Mouse (Mus musculus): ENCODE data around the gene Fbxl2. TPM values are rescaled to one million over a fixed set of nuclear protein-coding genes. Genes with fewer than 3 reads are reported as not detected.
A peak's percentile ranks its signal among the peaks of the same experiment; 100 is the strongest.

The Fbxl2 gene
- polyA plus RNA-seq, 1 experiment from 2014 or later: 3.6 TPM

- Histone ChIP-seq H3K27ac (ENCODE audit: low read length) (no peak overlapping the region), H3K4me3 (ENCODE audit: low read length) (no peak overlapping the region), H3K4me2 (ENCODE audit: low read depth, low read length) (no peak overlapping the region), H3K4me1 (replicated peaks; ENCODE audit: control insufficient read depth, insufficient read depth, low read length) (peaks cover 7% of the 10 kb centered on the region; the same call in 1 of the 2 replicates), H3K36me3 (ENCODE audit: control insufficient read depth, insufficient read depth, low read length) (no peaks in the 10 kb centered on the region), H3K9ac (ENCODE audit: low read length) (0 out of 2 replicates have a peak overlapping the region, but pooled peaks have one; percentile 7), H3K27me3 (ENCODE audit: control insufficient read depth, insufficient read depth, low read depth, low read length) (no peaks in the 10 kb centered on the region), H3K9me3 (ENCODE audit: control insufficient read depth, low read length) (no peaks in the 10 kb centered on the region)
- no peak for ATAC-seq (ENCODE audit: low read depth)
- 81% methylated on average over 9 of the region's 9 CpGs for WGBS
Measured at GRCm38 (mm10) chr9:113939063-113939850, 106.7 kb downstream of the Fbxl2 start.

- Histone ChIP-seq H3K9me3 (ENCODE audit: control insufficient read depth, low read length) (no peaks in the 10 kb centered on the region), H3K4me1 (replicated peaks; ENCODE audit: control insufficient read depth, insufficient read depth, low read length) (peaks cover 12% of the 10 kb centered on the region), H3K4me3 (ENCODE audit: low read length) (no peak overlapping the region), H3K27ac (ENCODE audit: low read length) (no peak overlapping the region), H3K4me2 (ENCODE audit: low read depth, low read length) (no peak overlapping the region), H3K9ac (ENCODE audit: low read length) (no peak overlapping the region), H3K36me3 (ENCODE audit: control insufficient read depth, insufficient read depth, low read length) (no peaks in the 10 kb centered on the region), H3K27me3 (ENCODE audit: control insufficient read depth, insufficient read depth, low read depth, low read length) (no peaks in the 10 kb centered on the region)
- 84% methylated on average over 5 of the region's 5 CpGs for WGBS
- no peak for ATAC-seq (ENCODE audit: low read depth)
Measured at GRCm38 (mm10) chr9:113935638-113936037, 110.4 kb downstream of the Fbxl2 start.

- Histone ChIP-seq H3K4me1 (replicated peaks; ENCODE audit: control insufficient read depth, insufficient read depth, low read length) (peaks cover 10% of the 10 kb centered on the region; the same call in 1 of the 2 replicates), H3K9me3 (ENCODE audit: control insufficient read depth, low read length) (no peaks in the 10 kb centered on the region), H3K36me3 (ENCODE audit: control insufficient read depth, insufficient read depth, low read length) (no peaks in the 10 kb centered on the region), H3K27ac (ENCODE audit: low read length) (peak overlapping the region; percentile 89), H3K4me2 (ENCODE audit: low read depth, low read length) (peak overlapping the region; percentile 66), H3K27me3 (ENCODE audit: control insufficient read depth, insufficient read depth, low read depth, low read length) (no peaks in the 10 kb centered on the region), H3K4me3 (ENCODE audit: low read length) (peak overlapping the region; percentile 92), H3K9ac (ENCODE audit: low read length) (peak overlapping the region; percentile 97)
- WGBS: 12% methylated on average over 11 of the region's 11 CpGs
- ATAC-seq (ENCODE audit: low read depth): no peak
Measured at GRCm38 (mm10) chr9:113932501-113932900, 113.5 kb downstream of the Fbxl2 start.

DNA sequence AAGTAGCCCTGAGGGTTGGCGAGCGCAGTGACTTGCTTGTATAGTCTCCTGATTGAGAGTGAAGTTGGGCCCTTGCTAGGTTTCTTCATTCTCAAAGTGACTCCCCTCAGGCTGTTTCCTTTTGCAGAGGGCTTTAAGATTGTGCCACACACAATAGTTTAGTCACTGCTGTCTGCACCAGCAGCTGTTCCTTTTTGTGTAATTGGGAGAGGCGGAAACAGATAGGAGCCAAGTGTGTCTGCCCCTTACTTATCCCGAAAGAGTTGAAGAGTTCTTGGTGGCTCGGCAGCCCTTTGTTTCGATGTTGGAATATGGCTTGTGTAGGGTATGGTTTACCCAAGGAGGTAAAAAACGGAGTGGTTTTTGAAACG, 113.9 kb downstream of the Fbxl2 start:
- no peaks in the 10 kb centered on the region for H3K27me3 ChIP-seq (ENCODE audit: control insufficient read depth, insufficient read depth, low read depth, low read length)
- H3K4me2 ChIP-seq (ENCODE audit: low read depth, low read length): peak overlapping the region; percentile 66
- peak overlapping the region; percentile 92 for H3K4me3 ChIP-seq (ENCODE audit: low read length)
- ATAC-seq (ENCODE audit: low read depth): no peak
- H3K4me1 ChIP-seq (replicated peaks; ENCODE audit: control insufficient read depth, insufficient read depth, low read length): peaks cover 10% of the 10 kb centered on the region; the same call in 1 of the 2 replicates
- peak overlapping the region; percentile 97 for H3K9ac ChIP-seq (ENCODE audit: low read length)
- no peaks in the 10 kb centered on the region for H3K9me3 ChIP-seq (ENCODE audit: control insufficient read depth, low read length)
- 2% methylated on average over 8 of the region's 8 CpGs for WGBS
- H3K36me3 ChIP-seq (ENCODE audit: control insufficient read depth, insufficient read depth, low read length): no peaks in the 10 kb centered on the region
- peak overlapping the region; percentile 89 for H3K27ac ChIP-seq (ENCODE audit: low read length)

- no peaks in the 10 kb centered on the region for H3K36me3 ChIP-seq (ENCODE audit: control insufficient read depth, insufficient read depth, low read length)
- ATAC-seq (ENCODE audit: low read depth): peak; percentile 26
- peak overlapping the region; percentile 97 for H3K9ac ChIP-seq (ENCODE audit: low read length)
- H3K27me3 ChIP-seq (ENCODE audit: control insufficient read depth, insufficient read depth, low read depth, low read length): no peaks in the 10 kb centered on the region
- H3K4me2 ChIP-seq (ENCODE audit: low read depth, low read length): peak overlapping the region; percentile 66
- peak overlapping the region; percentile 89 for H3K27ac ChIP-seq (ENCODE audit: low read length)
- peak overlapping the region; percentile 92 for H3K4me3 ChIP-seq (ENCODE audit: low read length)
- peaks cover 10% of the 10 kb centered on the region; the same call in 1 of the 2 replicates for H3K4me1 ChIP-seq (replicated peaks; ENCODE audit: control insufficient read depth, insufficient read depth, low read length)
- H3K9me3 ChIP-seq (ENCODE audit: control insufficient read depth, low read length): no peaks in the 10 kb centered on the region
- WGBS: under 1% methylated on average over 57 of the region's 91 CpGs
Measured at GRCm38 (mm10) chr9:113931375-113932099, 114.5 kb downstream of the Fbxl2 start.

GRCm38 (mm10) chr9:113930534-113931374, 115.2 kb downstream of the Fbxl2 start, which contains the start of gene Ubp1:
Ubp1 (plus strand) TSS chr9:113930934.
- H3K9ac ChIP-seq (ENCODE audit: low read length): peak within 1 kb of the TSS; percentile 97
- H3K9me3 ChIP-seq (ENCODE audit: control insufficient read depth, low read length): no peaks in the 10 kb centered on the region
- H3K4me3 ChIP-seq (ENCODE audit: low read length): peak within 1 kb of the TSS; percentile 92
- no peaks in the 10 kb centered on the region for H3K36me3 ChIP-seq (ENCODE audit: control insufficient read depth, insufficient read depth, low read length)
- peaks cover 10% of the 10 kb centered on the region; the same call in 1 of the 2 replicates for H3K4me1 ChIP-seq (replicated peaks; ENCODE audit: control insufficient read depth, insufficient read depth, low read length)
- WGBS: under 1% methylated on average over 48 of the region's 86 CpGs
- peak within 1 kb of the TSS; percentile 95 for H3K27ac ChIP-seq (ENCODE audit: low read length)
- no peaks in the 10 kb centered on the region for H3K27me3 ChIP-seq (ENCODE audit: control insufficient read depth, insufficient read depth, low read depth, low read length)
- H3K4me2 ChIP-seq (ENCODE audit: low read depth, low read length): peak within 1 kb of the TSS; percentile 82
- ATAC-seq (ENCODE audit: low read depth): peak; percentile 98

- no peak overlapping the region for H3K27ac ChIP-seq (ENCODE audit: low read length)
- no peak for ATAC-seq (ENCODE audit: low read depth)
- H3K36me3 ChIP-seq (ENCODE audit: control insufficient read depth, insufficient read depth, low read length): no peaks in the 10 kb centered on the region
- H3K9ac ChIP-seq (ENCODE audit: low read length): no peak overlapping the region
- H3K9me3 ChIP-seq (ENCODE audit: control insufficient read depth, low read length): no peaks in the 10 kb centered on the region
- H3K4me3 ChIP-seq (ENCODE audit: low read length): no peak overlapping the region
- H3K4me1 ChIP-seq (replicated peaks; ENCODE audit: control insufficient read depth, insufficient read depth, low read length): peaks cover 6% of the 10 kb centered on the region; the same call in 1 of the 2 replicates
- H3K27me3 ChIP-seq (ENCODE audit: control insufficient read depth, insufficient read depth, low read depth, low read length): no peaks in the 10 kb centered on the region
- WGBS: 70% methylated on average over 1 of the region's 1 CpGs
- H3K4me2 ChIP-seq (ENCODE audit: low read depth, low read length): no peak overlapping the region
Measured at GRCm38 (mm10) chr9:113929676-113930075, 116.3 kb downstream of the Fbxl2 start.

DNA sequence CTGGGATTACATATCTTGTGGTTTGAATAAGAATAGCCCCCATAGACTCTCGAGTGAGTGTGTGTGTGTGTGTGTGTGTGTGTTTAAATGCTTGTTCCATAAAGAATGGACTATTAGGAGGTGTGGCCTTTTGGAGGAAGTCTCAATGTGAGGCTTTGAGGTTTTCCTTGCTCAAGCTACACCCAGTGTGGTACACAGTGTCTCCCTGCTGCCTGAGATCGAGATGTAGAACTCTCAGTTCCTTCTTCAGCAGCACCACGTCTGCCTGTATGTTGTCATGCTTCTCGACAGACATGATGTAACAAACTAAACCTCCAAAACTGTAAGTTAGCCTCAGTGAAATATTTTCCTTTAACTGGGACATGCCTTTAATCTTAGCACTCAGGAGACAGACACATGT, 117.4 kb downstream of the Fbxl2 start:
- H3K36me3 ChIP-seq (ENCODE audit: control insufficient read depth, insufficient read depth, low read length): no peaks in the 10 kb centered on the region

More for the DNA sequence above, 117.4 kb downstream of the Fbxl2 start:
- H3K9ac ChIP-seq (ENCODE audit: low read length): no peak overlapping the region
- 78% methylated on average over 4 of the region's 4 CpGs for WGBS
- no peaks in the 10 kb centered on the region for H3K27me3 ChIP-seq (ENCODE audit: control insufficient read depth, insufficient read depth, low read depth, low read length)
- H3K4me2 ChIP-seq (ENCODE audit: low read depth, low read length): no peak overlapping the region
- no peak overlapping the region for H3K4me3 ChIP-seq (ENCODE audit: low read length)
- no peak for ATAC-seq (ENCODE audit: low read depth)
- no peaks in the 10 kb centered on the region for H3K9me3 ChIP-seq (ENCODE audit: control insufficient read depth, low read length)
- H3K4me1 ChIP-seq (replicated peaks; ENCODE audit: control insufficient read depth, insufficient read depth, low read length): peaks cover 6% of the 10 kb centered on the region; the same call in 1 of the 2 replicates
- H3K27ac ChIP-seq (ENCODE audit: low read length): no peak overlapping the region
